Mouse (Mus musculus) heart, postnatal 0 days (tissue): ENCODE results near the gene Pax5.

ENCODE experiments used
- CTCF ChIP-seq: IDR thresholded peaks from 2 replicates; pipeline ENCODE4 v1.5.1; 2016; ENCODE audit warnings: antibody characterized with exemption, control low read depth, low read depth
- EP300 ChIP-seq: IDR thresholded peaks from 2 replicates; pipeline ENCODE4 v1.6.1; 2016; ENCODE audit warnings: antibody characterized with exemption, low read depth

DNA sequence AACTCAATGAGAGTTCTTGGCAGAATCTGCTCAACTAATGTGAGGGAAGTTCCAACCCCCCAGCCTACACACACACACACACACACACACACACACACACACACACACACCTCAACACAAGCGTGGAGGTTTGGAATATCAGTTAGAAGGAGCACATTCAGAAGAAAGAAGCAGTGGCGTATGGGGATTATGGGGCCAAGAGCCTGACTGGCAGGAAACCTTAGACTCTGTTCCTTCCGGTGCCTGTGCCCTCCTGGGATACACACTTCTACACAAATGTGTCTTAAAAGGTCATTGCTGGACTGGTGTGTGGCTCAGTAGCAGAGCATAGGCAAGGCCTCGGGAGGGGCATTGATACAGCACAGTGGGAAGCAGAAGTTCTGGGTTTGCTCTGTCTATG lies 10.9 kb upstream of the Pax5 start:
- TF ChIP-seq CTCF, result no peak
- TF ChIP-seq EP300, result no peak
